Mouse (Mus musculus) thymus, adult 2 months (tissue): Measurements from ENCODE around the gene Spink4.

Experiments
- CTCF ChIP-seq: fragments of 200-500 bp; IDR thresholded peaks from 2 replicates; pipeline ENCODE4 v1.5.1; 2012; ENCODE audit warnings: mild to moderate bottlenecking, control low read depth, low read length, moderate library complexity, borderline replicate concordance; ENCODE audit not compliant: control insufficient read depth, poor library complexity, insufficient read depth; ENCODE audit errors: extremely low read depth
- POLR2A ChIP-seq: fragments of 200-500 bp; IDR thresholded peaks from 2 replicates; pipeline ENCODE4 v1.6.1; 2012; ENCODE audit warnings: mild to moderate bottlenecking, low read length, control low read depth, moderate library complexity; ENCODE audit not compliant: control insufficient read depth, poor library complexity, insufficient read depth; ENCODE audit errors: extremely low read depth

- TF ChIP-seq CTCF = no peak
- TF ChIP-seq POLR2A = no peak
Measured at GRCm38 (mm10) chr4:40908261-40908969, 11.4 kb upstream of the Spink4 start.
